Mouse (Mus musculus): ENCODE measurements around the gene Add2. TPM values are rescaled to one million over a fixed set of nuclear protein-coding genes. Genes with fewer than 3 reads are reported as not detected.

Gene Add2
- polyA plus RNA-seq, 1 experiment, result 1.5 TPM

DNA sequence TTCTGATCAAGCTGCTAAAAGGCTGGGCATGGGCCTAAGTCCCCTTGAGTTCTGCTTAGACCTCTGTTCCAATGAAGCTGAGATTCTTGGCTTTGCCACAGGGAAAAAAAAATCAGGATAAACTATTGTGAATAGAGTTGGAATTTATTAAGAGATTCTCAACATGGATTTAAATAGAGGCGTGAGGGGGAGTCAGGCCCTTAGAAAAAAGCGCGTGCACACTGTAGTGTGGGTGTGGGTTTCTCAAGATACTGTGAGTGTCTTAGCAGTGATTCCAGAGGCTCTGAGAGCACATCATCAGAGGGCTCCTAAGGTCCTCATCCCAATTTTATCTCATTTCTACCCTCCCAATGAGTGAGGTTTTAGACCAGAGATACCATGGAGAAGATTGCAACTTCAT, 31.7 kb downstream of the Add2 start:
- Histone ChIP-seq H3K27me3 (replicated peaks; ENCODE audit: control insufficient read depth, insufficient read depth, low read length) (no peaks in the 10 kb centered on the region), H3K4me1 (ENCODE audit: control insufficient read depth, insufficient read depth, low read length) (no peaks in the 10 kb centered on the region), H3K4me3 (ENCODE audit: insufficient read depth, low read depth, low read length) (no peak overlapping the region), H3K27ac (ENCODE audit: insufficient read depth, low read depth, low read length) (no peak overlapping the region), H3K36me3 (ENCODE audit: control insufficient read depth, insufficient read depth, low read length) (no peaks in the 10 kb centered on the region)
- DNase-seq, result no peak
- TF ChIP-seq CTCF (conservative IDR thresholded peaks at IDR 0.05; ENCODE audit: insufficient read depth, insufficient read length, low read depth, low read length) (no peak), POLR2A (IDR thresholded peaks at IDR 0.05; ENCODE audit: low read depth, low read length) (no peak)
- 95% methylated on average over 3 of the region's 3 CpGs for WGBS

DNA sequence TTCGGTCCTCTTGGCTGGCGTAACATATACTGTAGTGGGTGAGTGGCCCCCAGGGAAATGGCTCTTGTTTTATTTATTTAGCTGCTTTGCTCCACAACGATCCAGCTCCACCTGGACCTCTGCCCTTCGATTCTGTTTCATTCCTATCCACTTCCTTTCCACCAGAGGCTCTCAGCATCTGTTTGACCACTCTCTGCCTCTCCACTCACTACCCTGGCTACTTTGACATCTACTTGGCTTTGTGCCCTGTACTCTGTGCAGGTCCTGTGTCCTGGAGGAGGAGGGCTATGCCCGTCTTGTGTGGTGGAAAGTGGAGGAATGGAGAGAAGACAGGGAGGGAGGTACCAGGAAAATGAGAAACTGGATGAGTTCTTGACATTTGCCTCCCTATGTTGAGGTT, 33.7 kb downstream of the Add2 start:
- Histone ChIP-seq H3K4me3 (ENCODE audit: insufficient read depth, low read depth, low read length) (no peak overlapping the region), H3K27ac (ENCODE audit: insufficient read depth, low read depth, low read length) (no peak overlapping the region), H3K36me3 (ENCODE audit: control insufficient read depth, insufficient read depth, low read length) (no peaks in the 10 kb centered on the region), H3K4me1 (ENCODE audit: control insufficient read depth, insufficient read depth, low read length) (no peaks in the 10 kb centered on the region), H3K27me3 (replicated peaks; ENCODE audit: control insufficient read depth, insufficient read depth, low read length) (no peaks in the 10 kb centered on the region)
- no peak for TF ChIP-seq CTCF (conservative IDR thresholded peaks at IDR 0.05; ENCODE audit: insufficient read depth, insufficient read length, low read depth, low read length)
- no peak for TF ChIP-seq POLR2A (IDR thresholded peaks at IDR 0.05; ENCODE audit: low read depth, low read length)
- DNase-seq, result no peak
- WGBS, result 40% methylated on average over 5 of the region's 5 CpGs

DNA sequence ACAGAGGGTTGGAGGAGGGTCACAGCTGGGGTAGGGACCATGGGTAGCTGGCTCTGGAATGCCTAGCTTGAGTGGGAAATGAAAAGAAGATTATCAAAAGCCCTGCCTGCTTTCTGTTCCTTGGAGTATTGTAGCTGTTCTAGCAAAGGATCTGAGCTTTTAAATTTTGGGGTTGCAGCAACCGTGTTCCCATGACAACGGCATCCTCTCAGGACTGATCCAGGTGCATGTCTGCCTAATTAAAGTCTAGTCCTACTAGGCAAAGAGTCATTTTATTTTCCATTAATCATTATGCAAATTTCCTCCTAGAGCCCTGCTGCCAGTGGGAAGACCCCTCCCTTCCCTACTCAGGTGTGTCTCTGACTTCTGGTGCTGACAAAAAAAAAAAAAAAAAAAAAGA, 34.2 kb downstream of the Add2 start:
- Histone ChIP-seq H3K27ac (ENCODE audit: insufficient read depth, low read depth, low read length) (no peak overlapping the region), H3K27me3 (replicated peaks; ENCODE audit: control insufficient read depth, insufficient read depth, low read length) (no peaks in the 10 kb centered on the region), H3K4me3 (ENCODE audit: insufficient read depth, low read depth, low read length) (no peak overlapping the region), H3K4me1 (ENCODE audit: control insufficient read depth, insufficient read depth, low read length) (no peaks in the 10 kb centered on the region), H3K36me3 (ENCODE audit: control insufficient read depth, insufficient read depth, low read length) (no peaks in the 10 kb centered on the region)
- no peak for TF ChIP-seq POLR2A (IDR thresholded peaks at IDR 0.05; ENCODE audit: low read depth, low read length)
- no peak for TF ChIP-seq CTCF (conservative IDR thresholded peaks at IDR 0.05; ENCODE audit: insufficient read depth, insufficient read length, low read depth, low read length)
- WGBS, result 94% methylated on average over 2 of the region's 2 CpGs
- no peak for DNase-seq

DNA sequence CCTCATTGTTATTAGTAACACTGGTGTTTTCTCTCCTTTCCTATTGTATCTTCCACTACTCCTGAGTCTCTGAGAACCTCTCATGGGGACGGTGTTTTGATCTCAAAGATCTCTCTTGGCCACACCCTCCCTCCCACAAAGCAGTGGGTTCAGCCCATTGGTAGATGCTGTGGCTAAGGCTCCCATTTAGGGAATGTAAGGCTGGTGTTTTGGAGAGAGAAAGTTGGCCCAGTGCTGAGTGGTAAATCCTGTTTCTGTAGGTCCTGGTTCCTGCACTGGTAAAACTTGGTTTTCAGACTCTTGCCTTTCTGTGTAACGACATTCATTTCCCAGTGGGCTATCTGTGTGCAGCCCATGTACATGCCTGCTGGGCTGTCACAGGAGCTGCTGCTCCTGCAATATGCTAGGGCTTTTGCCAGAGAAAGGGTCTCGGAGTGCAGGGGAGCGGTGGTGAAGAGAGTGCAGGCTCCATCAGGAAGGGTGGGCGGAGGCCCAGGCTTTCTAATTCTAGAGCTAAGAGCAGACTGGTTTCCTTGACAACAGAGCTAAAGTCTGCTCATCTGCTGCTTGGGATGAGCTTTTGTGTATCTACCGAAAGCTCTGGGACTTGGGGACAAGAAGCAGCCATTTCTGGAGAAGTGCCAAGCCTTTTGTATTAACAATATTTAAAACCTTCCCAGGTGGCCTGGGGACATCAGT, 36.0 kb downstream of the Add2 start:
- DNase-seq, result no peak
- TF ChIP-seq CTCF (conservative IDR thresholded peaks at IDR 0.05; ENCODE audit: insufficient read depth, insufficient read length, low read depth, low read length) (no peak), POLR2A (IDR thresholded peaks at IDR 0.05; ENCODE audit: low read depth, low read length) (no peak)
- no peaks in the 10 kb centered on the region for H3K27me3 ChIP-seq (replicated peaks; ENCODE audit: control insufficient read depth, insufficient read depth, low read length)
- no peak overlapping the region for H3K27ac ChIP-seq (ENCODE audit: insufficient read depth, low read depth, low read length)
- H3K4me1 ChIP-seq (ENCODE audit: control insufficient read depth, insufficient read depth, low read length), result no peaks in the 10 kb centered on the region
- 76% methylated on average over 6 of the region's 6 CpGs for WGBS
- no peaks in the 10 kb centered on the region for H3K36me3 ChIP-seq (ENCODE audit: control insufficient read depth, insufficient read depth, low read length)
- no peak overlapping the region for H3K4me3 ChIP-seq (ENCODE audit: insufficient read depth, low read depth, low read length)

GRCm38 (mm10) chr6:86066727-86067126, 38.2 kb downstream of the Add2 start:
- TF ChIP-seq POLR2A (IDR thresholded peaks at IDR 0.05; ENCODE audit: low read depth, low read length) (no peak), CTCF (conservative IDR thresholded peaks at IDR 0.05; ENCODE audit: insufficient read depth, insufficient read length, low read depth, low read length) (no peak)
- H3K4me3 ChIP-seq (ENCODE audit: insufficient read depth, low read depth, low read length), result no peak overlapping the region
- no peaks in the 10 kb centered on the region for H3K27me3 ChIP-seq (replicated peaks; ENCODE audit: control insufficient read depth, insufficient read depth, low read length)
- H3K27ac ChIP-seq (ENCODE audit: insufficient read depth, low read depth, low read length), result no peak overlapping the region
- no peak for DNase-seq
- WGBS, result 87% methylated on average over 6 of the region's 6 CpGs
- H3K4me1 ChIP-seq (ENCODE audit: control insufficient read depth, insufficient read depth, low read length), result no peaks in the 10 kb centered on the region
- no peaks in the 10 kb centered on the region for H3K36me3 ChIP-seq (ENCODE audit: control insufficient read depth, insufficient read depth, low read length)

GRCm38 (mm10) chr6:86067145-86067544, 38.7 kb downstream of the Add2 start:
- no peak for DNase-seq
- H3K27me3 ChIP-seq (replicated peaks; ENCODE audit: control insufficient read depth, insufficient read depth, low read length), result no peaks in the 10 kb centered on the region
- no peaks in the 10 kb centered on the region for H3K36me3 ChIP-seq (ENCODE audit: control insufficient read depth, insufficient read depth, low read length)
- 65% methylated on average over 5 of the region's 5 CpGs for WGBS
- no peaks in the 10 kb centered on the region for H3K4me1 ChIP-seq (ENCODE audit: control insufficient read depth, insufficient read depth, low read length)
- TF ChIP-seq CTCF (conservative IDR thresholded peaks at IDR 0.05; ENCODE audit: insufficient read depth, insufficient read length, low read depth, low read length) (no peak), POLR2A (IDR thresholded peaks at IDR 0.05; ENCODE audit: low read depth, low read length) (no peak)
- H3K27ac ChIP-seq (ENCODE audit: insufficient read depth, low read depth, low read length), result no peak overlapping the region
- no peak overlapping the region for H3K4me3 ChIP-seq (ENCODE audit: insufficient read depth, low read depth, low read length)

DNA sequence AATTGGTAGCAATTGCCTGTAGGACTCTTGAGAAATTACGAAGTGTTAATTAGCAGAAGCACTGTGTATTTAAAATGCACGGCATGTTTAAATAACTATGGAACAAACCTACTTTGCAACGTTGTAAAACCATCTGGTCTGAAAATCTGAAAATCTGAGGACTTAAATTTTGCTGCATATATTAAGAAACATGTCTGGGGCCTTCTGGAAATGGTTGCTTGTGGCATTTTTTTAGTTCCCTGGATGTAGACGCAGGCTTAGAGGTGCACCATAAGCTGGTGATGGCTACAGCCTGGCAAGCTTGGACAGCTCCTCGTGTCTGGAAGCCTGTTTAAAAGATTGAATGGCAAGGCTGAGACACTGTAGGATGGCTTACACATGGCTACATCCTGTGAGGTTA, 40.5 kb downstream of the Add2 start:
- no peaks in the 10 kb centered on the region for H3K4me1 ChIP-seq (ENCODE audit: control insufficient read depth, insufficient read depth, low read length)
- TF ChIP-seq POLR2A (IDR thresholded peaks at IDR 0.05; ENCODE audit: low read depth, low read length) (no peak), CTCF (conservative IDR thresholded peaks at IDR 0.05; ENCODE audit: insufficient read depth, insufficient read length, low read depth, low read length) (no peak)
- no peak for DNase-seq
- no peaks in the 10 kb centered on the region for H3K27me3 ChIP-seq (replicated peaks; ENCODE audit: control insufficient read depth, insufficient read depth, low read length)
- no peak overlapping the region for H3K4me3 ChIP-seq (ENCODE audit: insufficient read depth, low read depth, low read length)
- H3K36me3 ChIP-seq (ENCODE audit: control insufficient read depth, insufficient read depth, low read length), result no peaks in the 10 kb centered on the region
- no peak overlapping the region for H3K27ac ChIP-seq (ENCODE audit: insufficient read depth, low read depth, low read length)
- 73% methylated on average over 5 of the region's 5 CpGs for WGBS
